Mouse (Mus musculus) urinary bladder, adult 2 months (tissue): ENCODE results near the gene Vps26b. TPM values are rescaled to one million over a fixed set of nuclear protein-coding genes. Genes with fewer than 3 reads are reported as not detected.

Experiments
- DNase-seq: peaks from one replicate; pipeline ENCODE4 v3.0.0; 2022; ENCODE audit warnings: low spot score
- polyA plus RNA-seq: library from polyadenylated mRNA; depleted of rRNA; stranded (reverse); fragments of >200 nt; gene quantifications from 2 replicates; pipeline ENCODE4 v1.2.3, GENCODE M21; 2012; rRNA removed

The Vps26b gene
- polyA plus RNA-seq, 1 experiment, result 35.0 TPM

GRCm38 (mm10) chr9:26997062-26997461, 32.8 kb downstream of the Vps26b start:
- DNase-seq, result no peak

GRCm38 (mm10) chr9:26993900-26994299, 36.0 kb downstream of the Vps26b start:
- no peak for DNase-seq

GRCm38 (mm10) chr9:26993118-26993517, 36.7 kb downstream of the Vps26b start:
- no peak for DNase-seq

DNA sequence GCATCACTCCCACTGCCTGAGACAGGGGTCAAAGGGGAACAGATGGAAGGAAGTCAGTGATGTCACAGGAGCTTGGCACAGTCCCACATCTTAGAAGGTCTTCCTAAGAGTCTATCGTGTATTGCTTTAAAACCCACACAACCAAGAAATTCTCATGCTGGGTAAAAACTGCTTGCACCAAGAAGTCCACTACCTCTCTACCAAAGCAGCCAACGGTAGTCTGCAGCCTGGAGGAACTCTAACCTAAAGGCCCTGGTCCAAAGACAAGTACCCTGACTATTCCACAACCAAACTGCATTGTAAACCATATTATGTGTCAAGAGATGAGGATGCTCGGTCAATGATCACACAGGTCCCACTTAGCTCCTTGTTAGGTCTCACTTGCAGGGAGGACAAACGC, 39.7 kb downstream of the Vps26b start:
- DNase-seq, result no peak

DNA sequence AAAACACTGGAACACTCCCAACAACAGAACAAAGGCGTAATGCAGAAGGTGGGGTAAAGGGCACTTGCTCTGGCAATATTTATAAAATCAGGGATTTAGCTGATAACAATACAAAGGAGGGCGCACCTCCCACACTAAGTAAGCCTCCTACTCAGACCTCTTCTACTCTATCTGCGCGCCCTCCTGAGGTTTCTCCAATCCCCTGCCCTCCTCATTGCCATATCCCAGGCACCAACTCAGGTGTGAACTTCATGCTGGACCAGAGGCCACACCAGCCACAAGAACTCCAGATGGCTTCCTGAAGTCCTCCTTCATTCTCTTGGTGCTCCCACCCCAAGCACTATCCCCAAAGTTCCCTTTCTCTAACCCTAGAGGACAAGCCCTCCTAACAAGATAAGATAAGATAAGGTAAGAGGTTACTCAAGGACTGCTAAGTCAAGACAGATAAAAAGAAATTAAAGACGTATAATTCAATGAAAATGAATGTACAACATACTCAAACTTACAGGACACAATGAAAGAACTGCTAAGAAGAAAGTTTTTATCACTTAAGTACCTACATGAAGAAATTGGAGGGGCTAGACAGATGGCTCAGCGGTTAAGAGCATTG, 44.1 kb downstream of the Vps26b start:
- DNase-seq, result no peak

- no peak for DNase-seq
Observed at GRCm38 (mm10) chr9:26985090-26985613, 44.7 kb downstream of the Vps26b start.

DNA sequence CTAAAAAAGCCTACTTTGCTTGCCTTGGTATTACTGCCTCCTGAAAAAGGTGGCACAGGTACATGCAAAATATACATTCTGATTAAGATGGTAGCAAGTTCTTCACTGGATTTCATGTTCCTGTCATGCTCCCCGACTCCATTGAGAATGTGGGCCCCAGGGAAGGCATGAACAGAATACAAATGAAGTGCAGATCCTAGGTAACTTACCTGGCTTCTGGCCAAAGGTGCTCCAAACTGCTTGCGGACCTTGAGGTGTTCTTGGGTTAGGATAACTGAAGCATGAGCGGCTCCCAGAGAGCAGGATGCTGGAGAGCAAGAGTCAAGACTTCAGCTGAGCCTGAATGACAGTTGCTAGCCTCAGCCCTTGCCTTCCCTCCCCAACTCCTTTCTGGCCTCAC, 51.1 kb downstream of the Vps26b start:
- no peak for DNase-seq

GRCm38 (mm10) chr9:26977754-26978153, 52.1 kb downstream of the Vps26b start:
- DNase-seq, result no peak

Other genes with a start within 250 kb of the Vps26b start
- 33.1 and 48.0 TPM in 2 replicates for gene Glb1l2, start 223.6 kb downstream of the Vps26b start, polyA plus RNA-seq
- 0.17 and 0.41 TPM in 2 replicates for gene Glb1l3, start 169.2 kb downstream of the Vps26b start, polyA plus RNA-seq
- 0.13 and 0.21 TPM in 2 replicates for gene Gm1110, start 107.0 kb downstream of the Vps26b start, polyA plus RNA-seq
- gene Acad8, start 30.5 kb downstream of the Vps26b start, polyA plus RNA-seq, result 37.3 and 49.8 TPM in 2 replicates
- gene Thyn1, start 30.4 kb downstream of the Vps26b start, polyA plus RNA-seq, result 40.8 and 50.3 TPM in 2 replicates
- 21.3 and 30.1 TPM in 2 replicates for gene Ncapd3, start 110 bp upstream of the Vps26b start, polyA plus RNA-seq
- gene Jam3, start 125.4 kb upstream of the Vps26b start, polyA plus RNA-seq, result 60.4 and 62.0 TPM in 2 replicates